Mouse (Mus musculus) liver, embryonic 13.5 days (tissue): ENCODE measurements around the gene Vgll1. TPM values are rescaled to one million over a fixed set of nuclear protein-coding genes. Genes with fewer than 3 reads are reported as not detected.

Source experiments
- ATAC-seq: fragments of 200-750 bp; cut with Nextera tagmentation; 2 replicates; pipeline ENCODE4 v1.8.0; 2017; ENCODE audit warnings: low read depth, mild to moderate bottlenecking, moderate number of reproducible peaks, moderate library complexity
- DNase-seq: peaks from one replicate; pipeline ENCODE4 v3.0.0; 2022
- H3K27ac ChIP-seq: fragments of 300-500 bp; sonication (generic); 2 replicates; pipeline ENCODE4 v1.5.1; 2015; ENCODE audit warnings: moderate library complexity, mild to moderate bottlenecking, inconsistent platforms
- H3K27me3 ChIP-seq: fragments of 300-500 bp; sonication (generic); 2 replicates; pipeline ENCODE4 v1.6.1; 2015; ENCODE audit warnings: mild to moderate bottlenecking, inconsistent platforms
- H3K36me3 ChIP-seq: fragments of 300-500 bp; sonication (generic); 2 replicates; pipeline ENCODE4 v1.6.1; 2015; ENCODE audit warnings: mild to moderate bottlenecking, inconsistent platforms
- H3K4me1 ChIP-seq: fragments of 300-500 bp; sonication (generic); replicated peaks from 2 replicates; pipeline ENCODE4 v1.6.1; 2015; ENCODE audit warnings: inconsistent platforms
- H3K4me2 ChIP-seq: fragments of 300-500 bp; sonication (generic); 2 replicates; pipeline ENCODE4 v1.6.1; 2015; ENCODE audit warnings: inconsistent platforms, mild to moderate bottlenecking, moderate library complexity
- H3K4me3 ChIP-seq: fragments of 300-500 bp; sonication (generic); replicated peaks from 2 replicates; pipeline ENCODE4 v1.5.1; 2015; ENCODE audit warnings: mild to moderate bottlenecking, inconsistent platforms
- H3K9ac ChIP-seq: fragments of 300-500 bp; sonication (generic); 2 replicates; pipeline ENCODE4 v1.6.1; 2015; ENCODE audit warnings: mild to moderate bottlenecking, inconsistent platforms
- H3K9me3 ChIP-seq: fragments of 300-500 bp; sonication (generic); replicated peaks from 2 replicates; pipeline ENCODE4 v1.6.1; 2016; ENCODE audit warnings: inconsistent platforms
- WGBS: fragments of 180-500 bp; shearing (Covaris S2); methylation state at CpG from one replicate; pipeline ENCODE4 v1.1.7; 2015; ENCODE audit not compliant: insufficient replicate concordance; 5-methylcytosine and 5-hydroxymethylcytosine counted together
- polyA plus RNA-seq: library from polyadenylated mRNA; unstranded; fragments of >200 nt; fragmentation: Nextera tagmentation; extraction: Ambion mirVana; gene quantifications from 2 replicates; pipeline ENCODE4 v1.2.1, GENCODE M21; 2015

Vgll1 gene
- not detected in 2 replicates for polyA plus RNA-seq

DNA sequence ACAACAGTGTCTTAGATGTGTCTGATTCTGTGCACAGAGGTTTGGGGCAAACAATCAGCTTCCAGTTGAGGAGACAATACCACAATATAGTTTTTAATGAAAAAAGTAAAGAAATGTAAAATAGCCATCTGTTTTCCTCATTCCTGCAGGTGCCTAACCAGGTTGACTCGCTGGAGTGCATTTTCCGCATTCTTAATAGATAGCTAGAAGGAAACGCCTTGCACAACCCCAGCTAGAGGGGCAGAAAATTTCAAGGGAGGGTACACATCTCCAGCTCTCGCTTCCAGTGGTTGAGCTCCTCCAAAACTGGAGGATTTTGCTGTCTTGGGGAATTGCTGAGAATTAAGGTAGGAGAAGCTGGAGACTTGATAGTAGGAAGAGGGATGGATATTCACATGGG is at the start of gene Vgll1:
TSS of gene Vgll1 (plus strand) at position 301 of the 400 bp plus-strand sequence.
- Histone ChIP-seq H3K9me3 (no peaks in the 10 kb centered on the region), H3K36me3 (no peaks in the 10 kb centered on the region), H3K4me2 (no peak within 1 kb of the TSS), H3K27ac (no peak within 1 kb of the TSS), H3K9ac (no peak within 1 kb of the TSS), H3K27me3 (no peaks in the 10 kb centered on the region), H3K4me3 (no peak within 1 kb of the TSS), H3K4me1 (no peaks in the 10 kb centered on the region)
- 56% methylated on average over 4 of the region's 4 CpGs for WGBS
- DNase-seq (no peak), ATAC-seq (no peak)

DNA sequence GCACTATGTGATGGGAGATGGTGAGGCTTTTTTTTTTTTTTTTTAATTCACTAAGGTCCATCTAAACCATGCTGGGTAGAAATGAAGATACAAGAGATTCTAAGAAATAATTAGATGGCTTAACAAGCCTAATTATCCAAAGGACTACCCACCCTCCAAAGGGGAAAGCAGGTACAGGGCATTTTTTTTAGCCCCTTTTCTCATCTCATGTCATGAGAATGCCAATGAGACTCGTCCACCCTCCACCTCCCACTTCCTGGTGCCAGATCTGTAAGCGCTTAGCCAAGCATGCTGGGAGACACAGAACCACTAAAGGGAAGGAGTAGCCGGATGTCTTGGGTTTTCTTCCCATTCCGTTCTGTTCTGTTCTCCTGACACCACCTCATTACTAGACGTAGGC is 45.1 kb upstream of the Vgll1 start, which contains the start of gene Brs3:
TSS of gene Brs3 (plus strand) at position 301 of the 400 bp plus-strand sequence.
- H3K27ac ChIP-seq, result no peak within 1 kb of the TSS
- no peak within 1 kb of the TSS for H3K4me2 ChIP-seq
- H3K4me3 ChIP-seq, result no peak within 1 kb of the TSS
- H3K36me3 ChIP-seq, result no peaks in the 10 kb centered on the region
- H3K9ac ChIP-seq, result no peak within 1 kb of the TSS
- no peaks in the 10 kb centered on the region for H3K9me3 ChIP-seq
- WGBS, result 60% methylated on average over 5 of the region's 5 CpGs
- ATAC-seq, result no peak
- H3K27me3 ChIP-seq, result no peaks in the 10 kb centered on the region
- no peaks in the 10 kb centered on the region for H3K4me1 ChIP-seq
- DNase-seq, result no peak

DNA sequence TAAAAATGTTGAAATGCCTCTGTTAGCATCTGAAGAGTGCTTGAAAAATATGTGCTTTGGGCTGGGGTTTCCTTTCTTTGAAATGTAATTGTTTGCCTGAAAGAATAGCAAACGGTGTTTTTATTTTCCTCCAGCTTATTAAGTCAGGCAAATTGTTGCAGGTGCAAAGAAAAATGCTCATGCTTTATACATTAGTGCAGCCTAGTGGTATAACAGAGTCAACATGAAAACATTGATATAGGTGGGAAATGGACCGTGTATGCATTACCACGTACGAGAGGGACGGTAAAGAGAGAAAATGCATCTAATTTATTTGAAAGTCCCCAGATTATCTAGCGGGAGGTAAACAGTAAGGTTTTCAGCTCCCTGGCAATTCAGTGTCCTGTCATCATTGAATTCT is 44.0 kb upstream of the Vgll1 start:
- Histone ChIP-seq H3K4me3 (no peak overlapping the region), H3K4me1 (no peaks in the 10 kb centered on the region), H3K9ac (no peak overlapping the region), H3K36me3 (no peaks in the 10 kb centered on the region), H3K27ac (no peak overlapping the region), H3K9me3 (no peaks in the 10 kb centered on the region), H3K4me2 (no peak overlapping the region), H3K27me3 (no peaks in the 10 kb centered on the region)
- DNase-seq (no peak), ATAC-seq (no peak)
- WGBS, result 61% methylated on average over 6 of the region's 6 CpGs

DNA sequence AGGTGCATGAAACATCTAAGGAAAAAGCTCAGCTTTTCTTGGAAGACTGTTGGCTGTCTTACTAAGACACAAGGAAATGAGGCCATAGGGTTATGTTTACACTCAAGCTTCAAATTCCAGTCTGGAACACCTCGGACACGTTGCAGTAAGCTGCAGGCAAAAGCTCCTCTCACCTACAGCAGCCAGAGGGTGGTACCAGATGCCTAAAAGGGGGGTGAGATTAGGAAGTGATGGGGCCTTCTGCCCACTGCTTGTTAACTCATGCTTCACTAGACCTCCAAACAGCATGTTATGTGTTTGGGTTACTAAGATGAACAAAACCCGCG is 35.1 kb upstream of the Vgll1 start:
- no peaks in the 10 kb centered on the region for H3K27me3 ChIP-seq

DNA sequence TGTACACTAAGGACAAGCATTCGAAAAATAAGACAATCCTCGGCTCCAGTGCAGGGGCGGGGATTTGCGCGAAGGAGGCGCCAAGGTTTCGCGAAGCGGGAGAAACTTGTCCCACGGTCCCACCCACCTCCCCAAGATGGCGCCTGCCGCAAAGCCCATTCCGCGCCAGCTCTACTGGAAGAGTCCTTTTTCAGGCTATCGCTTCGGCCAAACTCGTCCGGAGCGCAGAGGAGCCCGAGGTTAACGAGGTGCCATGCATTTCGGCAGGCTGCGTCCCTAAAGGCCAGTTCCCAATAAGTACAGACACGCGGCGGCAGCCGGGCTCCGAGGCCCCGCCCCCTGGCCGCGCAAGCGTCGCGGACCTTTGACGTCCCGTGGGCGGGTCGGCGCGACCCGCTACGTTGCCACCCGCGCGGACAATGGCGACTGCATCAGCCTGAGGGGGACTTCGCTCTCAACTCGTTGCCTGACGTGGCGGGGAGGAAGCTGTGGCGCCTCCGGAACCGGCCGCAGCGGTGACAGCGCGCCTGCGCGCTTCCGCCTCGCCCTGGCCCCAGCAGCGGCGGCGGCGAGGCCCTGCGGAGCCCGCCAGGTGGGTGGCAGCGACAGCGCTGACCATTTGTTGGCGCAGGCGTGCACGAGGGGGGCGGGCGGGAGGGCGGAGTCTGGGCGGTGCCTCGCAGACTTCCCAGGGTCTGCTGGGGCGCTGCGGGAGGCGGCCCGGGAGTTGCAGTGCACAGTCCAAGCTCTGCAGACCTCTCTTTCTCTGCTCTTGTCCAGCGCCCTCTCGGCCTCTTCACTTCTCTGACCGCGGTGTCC is 34.5 kb upstream of the Vgll1 start, which contains the start of gene Htatsf1:
TSS of gene Htatsf1 (plus strand) at position 410 of the 819 bp plus-strand sequence.
- Histone ChIP-seq H3K27ac (peak within 1 kb of the TSS; percentile 76), H3K9ac (peak within 1 kb of the TSS; percentile 72), H3K9me3 (no peaks in the 10 kb centered on the region), H3K4me1 (peaks cover 5% of the 10 kb centered on the region; the same call in 1 of the 2 replicates), H3K4me3 (peak within 1 kb of the TSS; percentile 72), H3K4me2 (peak within 1 kb of the TSS; percentile 72), H3K36me3 (0 out of 2 replicates have a peak, but pooled peaks cover 7% of the 10 kb centered on the region), H3K27me3 (no peaks in the 10 kb centered on the region)
- 13% methylated on average over 76 of the region's 85 CpGs for WGBS
- peak; percentile 68 for DNase-seq
- ATAC-seq, result peak; percentile 95

More for the DNA sequence above, 35.1 kb upstream of the Vgll1 start:
- 0 out of 2 replicates have a peak, but pooled peaks cover 7% of the 10 kb centered on the region for H3K36me3 ChIP-seq
- H3K4me1 ChIP-seq, result peaks cover 5% of the 10 kb centered on the region; the same call in 1 of the 2 replicates
- peak overlapping the region; percentile 72 for H3K4me2 ChIP-seq
- H3K9ac ChIP-seq, result peak overlapping the region; percentile 72
- peak overlapping the region; percentile 72 for H3K4me3 ChIP-seq
- DNase-seq, result no peak
- peak overlapping the region; percentile 76; the same call in 1 of the 2 replicates for H3K27ac ChIP-seq
- no peaks in the 10 kb centered on the region for H3K9me3 ChIP-seq
- 15% methylated on average over 4 of the region's 4 CpGs for WGBS
- ATAC-seq, result peak; percentile 21; the same call in 1 of the 2 replicates

DNA sequence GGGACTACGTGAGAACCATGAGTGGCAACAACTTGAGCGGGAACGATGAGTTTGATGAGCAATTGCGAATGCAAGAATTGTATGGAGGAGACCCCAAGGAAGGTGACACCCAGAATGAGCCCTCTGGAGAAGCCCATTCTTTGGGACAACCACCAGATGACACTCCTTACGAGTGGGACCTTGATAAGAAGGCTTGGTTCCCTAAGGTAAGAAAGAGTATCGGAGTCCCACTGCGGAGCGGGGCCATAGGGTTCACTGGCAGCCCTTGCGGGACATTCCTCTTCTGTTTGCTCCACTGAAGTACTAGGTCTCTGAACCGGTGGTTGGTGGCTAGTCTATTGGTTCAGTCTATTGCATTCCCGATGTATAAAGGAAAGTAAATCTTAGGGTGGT is 33.9 kb upstream of the Vgll1 start:
- Histone ChIP-seq H3K4me1 (peaks cover 5% of the 10 kb centered on the region; the same call in 1 of the 2 replicates), H3K36me3 (0 out of 2 replicates have a peak, but pooled peaks cover 7% of the 10 kb centered on the region), H3K9me3 (no peaks in the 10 kb centered on the region), H3K4me3 (peak overlapping the region; percentile 72), H3K27ac (no peak overlapping the region; the same call in 1 of the 2 replicates), H3K4me2 (peak overlapping the region; percentile 72), H3K9ac (peak overlapping the region; percentile 72), H3K27me3 (no peaks in the 10 kb centered on the region)
- 29% methylated on average over 11 of the region's 11 CpGs for WGBS
- ATAC-seq (peak; percentile 30), DNase-seq (peak; percentile 0)

DNA sequence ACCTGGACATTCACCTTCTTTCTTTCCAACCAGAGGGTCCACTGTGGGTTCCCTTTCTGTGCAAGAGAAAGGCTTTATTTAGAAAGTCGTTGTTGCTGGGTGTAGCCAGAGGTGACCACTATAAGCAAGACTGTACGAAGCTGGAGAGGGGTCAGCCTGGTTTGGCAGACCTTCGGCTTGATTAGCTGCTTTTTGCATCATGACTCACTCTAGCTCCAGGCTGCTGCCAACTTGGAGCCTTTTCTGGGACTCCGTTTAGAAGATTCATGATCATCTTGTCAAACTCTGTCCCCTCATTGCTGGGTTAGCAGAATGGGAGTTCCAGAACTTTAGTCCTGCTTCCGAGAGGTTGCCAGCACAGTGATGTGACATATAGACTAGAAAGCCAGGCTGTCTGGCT is 6.4 kb upstream of the Vgll1 start:
- Histone ChIP-seq H3K4me2 (no peak overlapping the region), H3K9ac (no peak overlapping the region), H3K4me3 (no peak overlapping the region), H3K4me1 (no peaks in the 10 kb centered on the region), H3K27ac (no peak overlapping the region), H3K36me3 (no peaks in the 10 kb centered on the region), H3K27me3 (no peaks in the 10 kb centered on the region), H3K9me3 (no peaks in the 10 kb centered on the region)
- no peak for DNase-seq
- ATAC-seq, result no peak
- WGBS, result 61% methylated on average over 5 of the region's 5 CpGs

DNA sequence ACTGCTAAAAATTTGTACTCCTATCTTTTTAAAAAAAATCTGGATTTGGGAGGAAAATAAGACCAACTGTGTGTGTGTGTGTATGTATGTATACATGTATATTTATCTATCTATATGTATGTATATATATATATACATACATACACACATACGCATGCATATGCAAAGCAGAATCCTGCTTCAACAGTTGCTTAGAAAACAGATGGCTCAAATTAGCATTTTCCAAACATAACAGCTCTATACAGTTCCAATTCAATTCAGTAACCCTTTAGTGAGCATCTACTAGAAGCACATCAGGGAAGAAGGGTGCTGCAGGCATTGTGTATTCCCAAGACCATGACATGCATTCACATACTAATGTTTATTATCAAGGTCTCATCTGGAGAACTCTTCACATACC is 15.5 kb downstream of the Vgll1 start:
- ATAC-seq (no peak), DNase-seq (no peak)
- Histone ChIP-seq H3K9ac (no peak overlapping the region), H3K4me2 (no peak overlapping the region), H3K4me1 (no peaks in the 10 kb centered on the region), H3K27ac (no peak overlapping the region), H3K9me3 (no peaks in the 10 kb centered on the region), H3K27me3 (no peaks in the 10 kb centered on the region), H3K4me3 (no peak overlapping the region), H3K36me3 (no peaks in the 10 kb centered on the region)
- WGBS, result 88% methylated on average over 1 of the region's 1 CpGs

DNA sequence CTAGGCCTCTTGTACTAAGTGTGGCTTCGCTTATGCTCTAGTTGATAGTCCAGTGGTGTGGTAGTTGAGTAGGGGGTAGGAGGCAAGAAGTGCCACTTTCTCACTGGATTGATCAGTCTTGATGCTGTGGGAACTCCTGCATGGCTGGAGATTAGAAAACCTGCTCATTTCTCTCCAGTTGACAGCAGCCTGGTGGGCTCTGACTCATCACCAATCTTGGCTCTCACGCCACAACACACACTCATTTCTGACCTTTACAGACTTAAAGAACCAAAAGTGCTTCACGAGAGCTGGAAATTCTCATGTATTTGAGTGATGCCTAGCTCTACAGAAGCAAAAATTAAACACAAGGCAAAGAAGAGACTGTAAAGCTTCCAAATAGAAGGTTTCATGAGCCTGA is 19.1 kb downstream of the Vgll1 start:
- Histone ChIP-seq H3K9ac (no peak overlapping the region), H3K9me3 (no peaks in the 10 kb centered on the region), H3K36me3 (no peaks in the 10 kb centered on the region), H3K4me1 (no peaks in the 10 kb centered on the region), H3K4me2 (no peak overlapping the region), H3K27ac (no peak overlapping the region), H3K27me3 (no peaks in the 10 kb centered on the region), H3K4me3 (no peak overlapping the region)
- no peak for DNase-seq
- no peak for ATAC-seq
- WGBS, result 63% methylated on average over 3 of the region's 3 CpGs

DNA sequence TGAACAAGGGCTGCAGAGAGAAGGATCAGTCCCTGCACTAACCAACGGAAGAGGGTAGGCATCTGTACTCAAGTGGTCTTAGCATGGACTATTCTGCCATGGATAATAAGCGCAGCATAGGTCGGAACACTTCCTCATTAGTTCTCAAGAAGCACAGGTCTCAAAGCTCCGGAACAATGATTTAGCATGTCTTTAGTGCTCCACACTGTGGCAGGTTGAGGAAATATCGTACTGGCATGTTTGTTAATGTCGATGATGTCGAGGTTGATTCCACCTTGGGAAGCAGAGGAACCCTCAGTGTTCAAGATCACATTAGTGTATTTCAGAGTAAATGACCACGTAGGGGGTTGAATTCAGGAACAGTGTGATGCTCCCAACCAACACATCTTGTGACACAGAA is 30.2 kb downstream of the Vgll1 start:
- Histone ChIP-seq H3K4me1 (no peaks in the 10 kb centered on the region), H3K9ac (no peak overlapping the region), H3K36me3 (no peaks in the 10 kb centered on the region), H3K9me3 (no peaks in the 10 kb centered on the region), H3K4me3 (no peak overlapping the region), H3K27ac (no peak overlapping the region), H3K27me3 (no peaks in the 10 kb centered on the region), H3K4me2 (no peak overlapping the region)
- DNase-seq (no peak), ATAC-seq (no peak)
- WGBS, result 58% methylated on average over 8 of the region's 8 CpGs

DNA sequence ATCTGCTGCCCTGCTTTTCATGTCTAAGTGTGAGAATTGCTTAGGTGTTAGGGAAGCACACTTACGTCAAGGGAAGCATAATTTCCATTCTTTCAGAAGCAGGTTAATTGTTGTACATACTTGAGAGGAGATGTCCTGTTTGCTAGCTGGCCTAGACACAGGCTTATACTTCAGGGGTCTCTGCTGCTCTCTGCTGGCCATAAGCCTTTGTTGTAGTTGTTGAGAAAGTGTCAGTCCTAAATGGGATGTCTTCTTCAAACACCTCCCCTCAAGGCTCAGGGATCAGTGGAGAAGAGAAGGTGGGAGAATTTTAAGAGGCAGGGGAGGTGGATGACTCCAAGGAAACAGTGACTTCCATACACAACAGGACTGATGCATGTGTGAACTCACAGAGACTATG is 32.9 kb downstream of the Vgll1 start:
- Histone ChIP-seq H3K4me2 (no peak overlapping the region), H3K4me3 (no peak overlapping the region), H3K36me3 (no peaks in the 10 kb centered on the region), H3K4me1 (no peaks in the 10 kb centered on the region), H3K27ac (no peak overlapping the region), H3K9me3 (no peaks in the 10 kb centered on the region), H3K9ac (no peak overlapping the region), H3K27me3 (no peaks in the 10 kb centered on the region)
- DNase-seq, result no peak
- 63% methylated on average over 1 of the region's 1 CpGs for WGBS
- no peak for ATAC-seq

DNA sequence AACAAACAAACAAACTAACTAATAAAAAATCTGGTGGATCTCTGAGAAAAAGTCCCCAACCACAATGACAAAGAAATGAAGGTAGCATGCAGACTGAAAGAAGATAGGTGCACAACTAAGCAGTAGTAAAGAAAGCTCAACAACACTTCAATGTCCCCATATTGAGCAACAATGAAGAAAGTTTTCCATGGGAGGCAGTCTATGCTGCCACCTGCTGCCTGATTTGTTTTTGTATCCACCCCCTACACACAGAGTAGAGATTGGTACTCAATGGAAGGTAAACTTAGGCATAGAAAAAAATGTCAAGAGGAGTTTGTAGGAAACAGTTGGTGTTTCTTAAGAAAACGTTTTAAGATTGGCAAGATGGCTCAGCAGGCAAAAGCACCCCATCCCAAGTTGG is 42.7 kb downstream of the Vgll1 start:
- Histone ChIP-seq H3K9me3 (no peaks in the 10 kb centered on the region), H3K9ac (no peak overlapping the region), H3K27ac (no peak overlapping the region), H3K4me2 (no peak overlapping the region), H3K4me3 (no peak overlapping the region), H3K4me1 (no peaks in the 10 kb centered on the region), H3K36me3 (no peaks in the 10 kb centered on the region), H3K27me3 (no peaks in the 10 kb centered on the region)
- WGBS, result 14% methylated on average over 1 of the region's 1 CpGs
- ATAC-seq (no peak), DNase-seq (no peak)
